Mouse (Mus musculus) thymus, adult 2 months (tissue): ENCODE results near the gene Sipa1l1.

Source experiments
- CTCF ChIP-seq: fragments of 200-500 bp; IDR thresholded peaks from 2 replicates; pipeline ENCODE4 v1.5.1; 2012; ENCODE audit warnings: mild to moderate bottlenecking, control low read depth, low read length, moderate library complexity, borderline replicate concordance; ENCODE audit not compliant: control insufficient read depth, poor library complexity, insufficient read depth; ENCODE audit errors: extremely low read depth
- POLR2A ChIP-seq: fragments of 200-500 bp; IDR thresholded peaks from 2 replicates; pipeline ENCODE4 v1.6.1; 2012; ENCODE audit warnings: mild to moderate bottlenecking, low read length, control low read depth, moderate library complexity; ENCODE audit not compliant: control insufficient read depth, poor library complexity, insufficient read depth; ENCODE audit errors: extremely low read depth

DNA sequence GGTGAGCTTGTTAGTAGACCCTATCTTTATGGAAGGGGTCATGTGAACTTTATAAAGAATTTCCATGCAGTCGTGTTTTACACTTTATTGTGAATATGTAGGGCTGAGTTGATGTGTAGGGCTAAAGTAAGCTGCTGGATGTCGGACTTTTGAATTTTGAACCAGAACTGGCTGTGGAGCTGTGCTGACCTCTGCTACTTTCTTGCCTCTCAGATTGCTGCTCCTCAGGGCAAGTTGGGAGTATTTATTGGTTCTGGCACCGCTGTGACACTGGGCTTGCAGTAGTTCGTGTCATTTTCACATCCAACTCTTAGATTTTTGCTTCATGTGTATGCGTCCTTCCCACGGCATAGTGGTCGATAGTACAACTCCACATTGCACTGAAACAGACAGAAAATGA lies 49.1 kb downstream of the Sipa1l1 start:
- no peak for TF ChIP-seq CTCF
- no peak for TF ChIP-seq POLR2A
